Mouse (Mus musculus) midbrain, embryonic 11.5 days (tissue): ENCODE data around the gene Abca4. TPM values are rescaled to one million over a fixed set of nuclear protein-coding genes. Genes with fewer than 3 reads are reported as not detected.
A peak's percentile ranks its signal among the peaks of the same experiment; 100 is the strongest.

Source experiments
- ATAC-seq: fragments of 200-750 bp; cut with Nextera tagmentation; 2 replicates; pipeline ENCODE4 v1.8.0; 2017; ENCODE audit warnings: moderate TSS enrichment, moderate library complexity; ENCODE audit not compliant: low FRiP score
- DNase-seq: peaks from one replicate; pipeline ENCODE4 v3.0.0; 2015; ENCODE audit warnings: low spot score; ENCODE audit errors: missing footprints
- H3K27ac ChIP-seq: fragments of 300-500 bp; sonication (generic); 2 replicates; pipeline ENCODE4 v1.5.1; 2014; ENCODE audit warnings: low read depth, low read length
- H3K27me3 ChIP-seq: fragments of 300-500 bp; sonication (generic); 2 replicates; pipeline ENCODE4 v1.6.1; 2014; ENCODE audit warnings: mild to moderate bottlenecking, low read length, moderate library complexity, mixed read lengths; ENCODE audit not compliant: control insufficient read depth, insufficient read depth
- H3K36me3 ChIP-seq: fragments of 300-500 bp; sonication (generic); 2 replicates; pipeline ENCODE4 v1.6.1; 2014; ENCODE audit warnings: mild to moderate bottlenecking, low read length, moderate library complexity, mixed read lengths; ENCODE audit not compliant: control insufficient read depth, insufficient read depth
- H3K4me1 ChIP-seq: fragments of 300-500 bp; sonication (generic); 2 replicates; pipeline ENCODE4 v1.6.1; 2014; ENCODE audit warnings: low read length; ENCODE audit not compliant: control insufficient read depth, insufficient read depth
- H3K4me2 ChIP-seq: fragments of 300-500 bp; sonication (generic); 2 replicates; pipeline ENCODE4 v1.6.1; 2014; ENCODE audit warnings: mild to moderate bottlenecking, moderate library complexity
- H3K4me3 ChIP-seq: fragments of 300-500 bp; sonication (generic); 2 replicates; pipeline ENCODE4 v1.5.1; 2014; ENCODE audit warnings: low read depth, low read length
- H3K9ac ChIP-seq: fragments of 300-500 bp; sonication (generic); 2 replicates; pipeline ENCODE4 v1.6.1; 2014; ENCODE audit warnings: low read length
- H3K9me3 ChIP-seq: fragments of 300-500 bp; sonication (generic); 2 replicates; pipeline ENCODE4 v1.6.1; 2016; ENCODE audit warnings: low read length; ENCODE audit not compliant: control insufficient read depth
- WGBS: fragments of 180-500 bp; shearing (Covaris S2); extraction: QIAGEN DNeasy Blood & Tissue Kit; methylation state at CpG from one replicate; pipeline ENCODE4 v1.1.7; 2014; 5-methylcytosine and 5-hydroxymethylcytosine counted together
- polyA plus RNA-seq: library from polyadenylated mRNA; unstranded; fragments of >200 nt; fragmentation: Nextera tagmentation; extraction: Ambion mirVana; gene quantifications from 2 replicates; pipeline ENCODE4 v1.2.1, GENCODE M21; 2014

Abca4 gene
- polyA plus RNA-seq, 1 experiment from 2014 or later, result 2.2 TPM

DNA sequence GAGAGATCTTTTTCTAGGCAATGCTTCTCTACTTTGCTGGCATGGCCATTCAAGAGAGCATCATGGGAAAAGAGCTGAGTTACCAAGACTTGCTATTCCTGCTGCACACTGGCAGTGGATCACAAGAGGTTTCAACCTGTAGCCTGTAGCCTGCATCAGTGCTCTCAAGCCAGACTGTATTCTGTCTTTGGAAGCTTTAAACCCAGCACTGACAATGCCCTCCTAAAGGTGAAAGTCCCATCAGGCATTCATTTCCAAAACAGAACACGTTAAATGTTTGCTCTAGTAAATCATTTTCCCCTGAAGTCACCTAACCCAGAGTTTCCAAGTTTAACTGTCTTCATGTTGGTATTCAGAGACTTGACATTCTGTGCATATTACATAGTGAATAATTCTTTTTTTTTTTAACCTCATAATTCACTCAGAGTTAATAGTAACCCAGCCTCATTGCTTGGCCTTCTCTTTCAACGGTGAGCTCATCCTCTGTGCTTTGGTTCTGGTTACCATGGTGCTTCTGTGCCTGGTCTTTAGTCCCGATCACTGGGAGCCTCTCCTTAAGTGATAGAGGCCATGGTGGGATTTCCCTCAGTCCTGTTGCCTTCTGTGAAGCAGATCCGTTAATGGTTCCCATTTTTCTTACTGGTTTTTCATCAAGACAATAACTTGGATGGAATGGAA, 152.5 kb downstream of the Abca4 start:
- Histone ChIP-seq H3K4me2 (no peak overlapping the region), H3K36me3 (no peaks in the 10 kb centered on the region), H3K9ac (no peak overlapping the region), H3K27me3 (no peaks in the 10 kb centered on the region), H3K4me3 (no peak overlapping the region), H3K9me3 (no peaks in the 10 kb centered on the region), H3K27ac (no peak overlapping the region), H3K4me1 (no peaks in the 10 kb centered on the region)
- no peak for DNase-seq
- no peak for ATAC-seq
- WGBS, result 72% methylated on average over 4 of the region's 4 CpGs

- Histone ChIP-seq H3K9me3 (no peaks in the 10 kb centered on the region), H3K27ac (no peak overlapping the region), H3K36me3 (no peaks in the 10 kb centered on the region), H3K4me1 (peaks cover 11% of the 10 kb centered on the region), H3K4me2 (no peak overlapping the region), H3K9ac (no peak overlapping the region), H3K27me3 (no peaks in the 10 kb centered on the region), H3K4me3 (no peak overlapping the region)
- ATAC-seq, result no peak
- DNase-seq, result peak; percentile 62
- 88% methylated on average over 2 of the region's 2 CpGs for WGBS
Measured at GRCm38 (mm10) chr3:122198532-122198931, 154.3 kb downstream of the Abca4 start.

GRCm38 (mm10) chr3:122198966-122199381, 154.7 kb downstream of the Abca4 start:
- H3K9ac ChIP-seq, result no peak overlapping the region
- no peak overlapping the region for H3K4me3 ChIP-seq
- WGBS, result 86% methylated on average over 8 of the region's 8 CpGs
- no peaks in the 10 kb centered on the region for H3K36me3 ChIP-seq
- no peak overlapping the region for H3K27ac ChIP-seq
- DNase-seq, result peak; percentile 76
- H3K4me2 ChIP-seq, result no peak overlapping the region
- ATAC-seq, result no peak
- H3K9me3 ChIP-seq, result no peaks in the 10 kb centered on the region
- H3K4me1 ChIP-seq, result peaks cover 11% of the 10 kb centered on the region
- H3K27me3 ChIP-seq, result no peaks in the 10 kb centered on the region

DNA sequence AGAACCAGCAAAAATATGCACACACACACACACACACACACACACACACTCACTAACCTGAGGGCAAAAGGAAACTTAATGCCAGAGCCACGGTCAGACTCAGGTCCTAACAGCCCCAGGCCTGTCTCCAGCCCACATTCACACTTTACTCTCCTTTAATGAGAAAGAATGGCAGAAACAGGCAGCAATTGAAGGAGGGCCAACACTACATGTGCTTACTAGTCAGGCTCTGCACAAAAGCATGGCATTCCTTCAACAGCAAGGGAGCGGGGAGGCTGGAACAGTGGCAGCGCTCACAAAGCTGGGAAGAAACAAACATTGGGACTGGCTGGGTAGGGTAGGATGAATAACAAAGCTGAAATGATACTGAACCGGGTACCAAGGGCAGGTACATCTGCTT, 155.4 kb downstream of the Abca4 start:
- Histone ChIP-seq H3K27me3 (no peaks in the 10 kb centered on the region), H3K4me2 (no peak overlapping the region), H3K9me3 (no peaks in the 10 kb centered on the region), H3K36me3 (no peaks in the 10 kb centered on the region), H3K4me1 (peaks cover 11% of the 10 kb centered on the region), H3K4me3 (no peak overlapping the region), H3K9ac (no peak overlapping the region), H3K27ac (no peak overlapping the region)
- DNase-seq (peak; percentile 1), ATAC-seq (no peak)
- WGBS, result 81% methylated on average over 4 of the region's 4 CpGs

GRCm38 (mm10) chr3:122200017-122200416, 155.8 kb downstream of the Abca4 start:
- H3K27me3 ChIP-seq, result no peaks in the 10 kb centered on the region
- H3K36me3 ChIP-seq, result no peaks in the 10 kb centered on the region
- peak; percentile 21 for DNase-seq
- ATAC-seq, result no peak
- H3K9ac ChIP-seq, result no peak overlapping the region
- peaks cover 11% of the 10 kb centered on the region for H3K4me1 ChIP-seq
- WGBS, result 84% methylated on average over 5 of the region's 5 CpGs
- H3K9me3 ChIP-seq, result no peaks in the 10 kb centered on the region
- no peak overlapping the region for H3K4me2 ChIP-seq
- H3K4me3 ChIP-seq, result no peak overlapping the region
- no peak overlapping the region for H3K27ac ChIP-seq

DNA sequence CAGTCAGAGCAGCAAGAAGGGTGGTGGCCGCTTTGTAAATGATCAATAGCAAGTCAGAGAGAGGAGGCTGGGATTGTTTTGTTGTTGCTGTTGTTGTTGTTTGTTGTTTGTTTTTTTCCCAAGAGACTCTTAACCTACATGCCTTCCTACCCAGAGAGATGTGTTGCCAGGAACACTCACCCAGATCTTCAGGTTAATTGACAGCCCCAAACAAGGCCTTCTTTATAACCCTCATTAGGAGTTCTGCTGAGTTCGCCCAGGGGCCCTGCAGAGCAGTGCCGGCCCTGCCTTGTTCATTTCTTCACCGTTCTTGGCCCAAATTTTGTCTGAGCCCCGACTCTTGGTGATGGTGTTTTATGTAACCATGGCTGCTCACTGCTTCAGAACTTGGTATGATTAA, 156.2 kb downstream of the Abca4 start:
- ATAC-seq, result no peak

GRCm38 (mm10) chr3:122202307-122202732, 158.1 kb downstream of the Abca4 start:
- no peaks in the 10 kb centered on the region for H3K27me3 ChIP-seq
- no peaks in the 10 kb centered on the region for H3K36me3 ChIP-seq
- H3K9ac ChIP-seq, result no peak overlapping the region
- H3K9me3 ChIP-seq, result no peaks in the 10 kb centered on the region
- no peak overlapping the region for H3K4me2 ChIP-seq
- H3K27ac ChIP-seq, result no peak overlapping the region
- ATAC-seq, result peak; percentile 33; the same call in 1 of the 2 replicates
- DNase-seq, result peak; percentile 91
- WGBS, result 2% methylated on average over 5 of the region's 5 CpGs
- no peak overlapping the region for H3K4me3 ChIP-seq
- H3K4me1 ChIP-seq, result peaks cover 11% of the 10 kb centered on the region

More for the DNA sequence above, 156.2 kb downstream of the Abca4 start:
- Histone ChIP-seq H3K9ac (no peak overlapping the region), H3K9me3 (no peaks in the 10 kb centered on the region), H3K36me3 (no peaks in the 10 kb centered on the region), H3K4me3 (no peak overlapping the region), H3K27ac (no peak overlapping the region), H3K4me1 (peaks cover 11% of the 10 kb centered on the region), H3K27me3 (no peaks in the 10 kb centered on the region), H3K4me2 (no peak overlapping the region)
- peak; percentile 65 for DNase-seq
- WGBS, result 80% methylated on average over 5 of the region's 5 CpGs

GRCm38 (mm10) chr3:122203675-122204329, 159.6 kb downstream of the Abca4 start:
- Histone ChIP-seq H3K4me2 (no peak overlapping the region), H3K27me3 (no peaks in the 10 kb centered on the region), H3K4me1 (peaks cover 11% of the 10 kb centered on the region), H3K4me3 (no peak overlapping the region), H3K27ac (no peak overlapping the region), H3K9me3 (no peaks in the 10 kb centered on the region), H3K36me3 (no peaks in the 10 kb centered on the region), H3K9ac (no peak overlapping the region)
- 78% methylated on average over 9 of the region's 9 CpGs for WGBS
- DNase-seq (peak; percentile 68), ATAC-seq (no peak)

- Histone ChIP-seq H3K4me3 (no peak overlapping the region), H3K4me2 (no peak overlapping the region), H3K9me3 (no peaks in the 10 kb centered on the region), H3K27ac (no peak overlapping the region), H3K9ac (no peak overlapping the region), H3K27me3 (no peaks in the 10 kb centered on the region), H3K4me1 (peaks cover 11% of the 10 kb centered on the region), H3K36me3 (no peaks in the 10 kb centered on the region)
- 90% methylated on average over 6 of the region's 6 CpGs for WGBS
- DNase-seq (peak; percentile 81), ATAC-seq (no peak)
Measured at GRCm38 (mm10) chr3:122205753-122206152, 161.5 kb downstream of the Abca4 start.
